Mouse (Mus musculus) liver, postnatal 0 days (tissue): ENCODE measurements around the gene Pmm1. TPM values are rescaled to one million over a fixed set of nuclear protein-coding genes. Genes with fewer than 3 reads are reported as not detected.

Experiments
- ATAC-seq: fragments of 200-750 bp; cut with Nextera tagmentation; 2 replicates; pipeline ENCODE4 v1.8.0; 2017; ENCODE audit warnings: mild to moderate bottlenecking, moderate library complexity
- DNase-seq: peaks from one replicate; pipeline ENCODE4 v3.0.0-alpha.2; 2016
- H3K27ac ChIP-seq: fragments of 300-500 bp; sonication (generic); 2 replicates; pipeline ENCODE4 v1.5.1; 2014; ENCODE audit warnings: antibody characterized with exemption, moderate library complexity, mild to moderate bottlenecking, low read depth
- H3K27me3 ChIP-seq: fragments of 300-500 bp; sonication (generic); 2 replicates; pipeline ENCODE4 v1.6.1; 2014; ENCODE audit warnings: low read length, control low read depth, mixed read lengths; ENCODE audit not compliant: insufficient read depth
- H3K36me3 ChIP-seq: fragments of 300-500 bp; sonication (generic); replicated peaks from 2 replicates; pipeline ENCODE4 v1.6.1; 2014; ENCODE audit warnings: mild to moderate bottlenecking, control low read depth, low read length, moderate library complexity, mixed read lengths; ENCODE audit not compliant: insufficient read depth
- H3K4me1 ChIP-seq: fragments of 300-500 bp; sonication (generic); 2 replicates; pipeline ENCODE4 v1.6.1; 2014; ENCODE audit warnings: antibody characterized with exemption, mild to moderate bottlenecking, control low read depth; ENCODE audit not compliant: insufficient read depth
- H3K4me2 ChIP-seq: fragments of 300-500 bp; sonication (generic); 2 replicates; pipeline ENCODE4 v1.6.1; 2014; ENCODE audit warnings: low read depth, mild to moderate bottlenecking, low read length, moderate library complexity, mixed read lengths
- H3K4me3 ChIP-seq: fragments of 300-500 bp; sonication (generic); 2 replicates; pipeline ENCODE4 v1.5.1; 2014; ENCODE audit warnings: low read depth, low read length
- H3K9ac ChIP-seq: fragments of 300-500 bp; sonication (generic); replicated peaks from 2 replicates; pipeline ENCODE4 v1.6.1; 2014; ENCODE audit warnings: mild to moderate bottlenecking, moderate library complexity
- H3K9me3 ChIP-seq: fragments of 300-500 bp; sonication (generic); 2 replicates; pipeline ENCODE4 v1.6.1; 2016; ENCODE audit warnings: mild to moderate bottlenecking, control low read depth, low read length, mixed read lengths
- CTCF ChIP-seq: sonication (generic); IDR thresholded peaks from 2 replicates; pipeline ENCODE4 v1.5.1; 2016; ENCODE audit warnings: antibody characterized with exemption, low read depth
- EP300 ChIP-seq: IDR thresholded peaks from 2 replicates; pipeline ENCODE4 v1.6.1; 2016; ENCODE audit warnings: antibody characterized with exemption, low read depth, mild to moderate bottlenecking
- WGBS: fragments of 180-500 bp; shearing (Covaris S2); extraction: QIAGEN DNeasy Blood & Tissue Kit; methylation state at CpG from one replicate; pipeline ENCODE4 v1.1.7; 2014; ENCODE audit not compliant: insufficient replicate concordance; 5-methylcytosine and 5-hydroxymethylcytosine counted together
- polyA plus RNA-seq: library from polyadenylated mRNA; unstranded; fragments of >200 nt; fragmentation: Nextera tagmentation; extraction: Ambion mirVana; gene quantifications from 2 replicates; pipeline ENCODE4 v1.2.1, GENCODE M21; 2015

Pmm1 gene
- polyA plus RNA-seq, 1 experiment from 2014 or later, result 10.1 TPM

DNA sequence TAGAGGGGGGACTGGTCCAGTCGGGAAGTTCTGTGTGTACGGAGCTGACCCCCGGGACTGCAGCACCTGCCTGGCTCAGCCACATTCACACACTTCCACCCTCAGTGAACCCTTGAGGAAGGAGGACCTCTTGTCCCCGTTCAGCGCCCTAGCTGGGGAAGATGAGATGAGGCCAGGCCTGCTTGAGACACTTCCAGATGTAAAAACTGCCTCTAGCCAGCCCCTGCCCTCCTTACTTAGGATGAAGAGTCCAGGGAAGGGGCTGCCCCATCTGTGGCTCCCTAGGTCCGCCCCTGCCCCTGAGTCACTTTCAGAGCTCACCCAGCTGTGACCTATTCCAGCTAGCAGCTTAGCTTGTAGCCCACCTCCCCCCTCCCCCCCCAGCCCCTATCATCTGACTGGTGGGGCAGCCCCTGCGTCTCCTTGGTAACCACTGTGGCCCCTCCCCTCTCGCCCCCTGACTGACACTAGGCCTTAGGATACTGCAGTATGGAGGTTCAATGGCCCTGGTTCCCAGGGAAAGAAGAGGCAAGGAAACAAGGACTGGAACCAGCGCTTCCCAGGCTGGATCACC is 17.5 kb downstream of the Pmm1 start:
- whole genome bisulfite sequencing, result 43% methylated on average over 9 of the region's 9 CpGs
- H3K36me3 ChIP-seq, result no peaks in the 10 kb centered on the region
- H3K4me3 ChIP-seq, result no peak overlapping the region
- H3K27ac ChIP-seq, result no peak overlapping the region
- H3K4me2 ChIP-seq, result no peak overlapping the region
- DNase-seq (no peak), ATAC-seq (no peak)
- no peaks in the 10 kb centered on the region for H3K9me3 ChIP-seq
- H3K27me3 ChIP-seq, result no peaks in the 10 kb centered on the region
- no peak overlapping the region for H3K9ac ChIP-seq
- no peaks in the 10 kb centered on the region for H3K4me1 ChIP-seq
- no peak for TF ChIP-seq CTCF
- no peak for TF ChIP-seq EP300

DNA sequence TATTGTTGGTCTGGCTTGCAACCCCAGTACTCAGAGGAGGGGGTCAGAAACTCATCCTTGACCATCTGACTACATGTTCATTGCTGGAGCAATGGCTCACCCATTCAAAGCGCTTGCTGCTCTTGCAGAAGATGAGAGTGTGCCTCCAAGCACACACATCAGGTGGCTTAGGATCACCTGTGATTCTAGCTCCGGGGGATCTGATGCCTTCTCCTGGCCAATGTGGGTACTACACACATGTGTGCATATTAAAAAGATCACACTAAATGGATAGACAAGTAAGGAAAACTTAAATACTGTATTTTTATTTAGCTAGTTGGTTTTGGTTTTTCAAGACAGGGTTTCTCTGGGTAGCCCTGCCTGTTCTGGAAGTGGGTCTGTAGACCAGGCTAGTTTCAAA is 19.7 kb downstream of the Pmm1 start:
- H3K9ac ChIP-seq, result no peak overlapping the region
- H3K36me3 ChIP-seq, result no peaks in the 10 kb centered on the region
- no peak overlapping the region for H3K4me3 ChIP-seq
- H3K27me3 ChIP-seq, result peaks cover 9% of the 10 kb centered on the region
- TF ChIP-seq CTCF (peak; percentile 42), EP300 (no peak)
- no peaks in the 10 kb centered on the region for H3K9me3 ChIP-seq
- WGBS, result 82% methylated on average over 2 of the region's 2 CpGs
- no peak overlapping the region for H3K27ac ChIP-seq
- H3K4me2 ChIP-seq, result no peak overlapping the region
- ATAC-seq (no peak), DNase-seq (no peak)
- H3K4me1 ChIP-seq, result peaks cover 3% of the 10 kb centered on the region; the same call in 1 of the 2 replicates

DNA sequence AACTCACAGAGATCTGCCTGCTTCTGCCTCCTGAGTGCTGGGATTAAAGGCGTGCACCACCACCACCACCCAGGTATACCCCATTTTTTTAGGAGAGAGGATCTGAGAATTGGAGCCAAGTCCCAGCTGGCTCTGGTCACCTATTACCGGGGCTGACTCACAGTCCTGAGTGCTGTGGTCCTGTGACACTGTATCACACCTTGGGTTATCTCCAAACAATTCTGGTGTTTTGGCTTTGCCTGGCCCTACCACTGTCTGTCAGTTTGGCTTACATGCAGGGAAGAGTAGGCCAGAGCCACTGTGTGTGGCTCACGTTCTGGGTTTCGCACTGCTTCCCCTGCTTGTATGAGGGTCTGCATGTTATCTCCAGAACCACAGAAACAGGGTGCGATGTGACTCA is 20.5 kb downstream of the Pmm1 start:
- H3K9ac ChIP-seq, result no peak overlapping the region
- peaks cover 3% of the 10 kb centered on the region; the same call in 1 of the 2 replicates for H3K4me1 ChIP-seq
- H3K4me3 ChIP-seq, result no peak overlapping the region
- WGBS, result 82% methylated on average over 5 of the region's 5 CpGs
- H3K36me3 ChIP-seq, result no peaks in the 10 kb centered on the region
- DNase-seq, result no peak
- no peak overlapping the region for H3K4me2 ChIP-seq
- H3K9me3 ChIP-seq, result no peaks in the 10 kb centered on the region
- peaks cover 9% of the 10 kb centered on the region for H3K27me3 ChIP-seq
- no peak for ATAC-seq
- H3K27ac ChIP-seq, result no peak overlapping the region
- TF ChIP-seq EP300 (no peak), CTCF (no peak)

DNA sequence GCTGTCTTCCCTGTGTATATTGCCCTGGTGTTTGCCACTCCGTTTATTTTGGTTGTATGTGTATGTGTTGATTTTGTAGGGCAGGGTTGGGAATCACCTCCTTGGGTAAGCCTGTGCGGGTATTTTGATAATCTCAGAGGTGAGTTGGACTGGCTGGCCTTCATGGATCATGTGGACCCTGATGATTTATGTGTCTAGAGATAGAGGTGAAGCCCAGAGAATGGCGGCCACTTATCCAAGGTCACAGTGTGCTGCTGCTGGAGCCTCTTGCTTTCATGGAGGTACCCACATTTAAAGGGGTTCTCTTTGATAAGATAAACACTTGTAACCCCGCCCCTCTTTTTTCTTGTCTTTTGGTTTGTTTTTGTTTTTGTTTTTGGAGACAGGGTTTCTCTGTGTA is 21.0 kb downstream of the Pmm1 start:
- DNase-seq, result no peak
- no peak for ATAC-seq
- Histone ChIP-seq H3K4me2 (no peak overlapping the region), H3K4me3 (no peak overlapping the region), H3K4me1 (peaks cover 3% of the 10 kb centered on the region; the same call in 1 of the 2 replicates), H3K27me3 (peaks cover 9% of the 10 kb centered on the region), H3K9me3 (no peaks in the 10 kb centered on the region), H3K27ac (no peak overlapping the region), H3K9ac (no peak overlapping the region), H3K36me3 (no peaks in the 10 kb centered on the region)
- WGBS, result 60% methylated on average over 4 of the region's 4 CpGs
- no peak for TF ChIP-seq EP300
- TF ChIP-seq CTCF, result no peak

DNA sequence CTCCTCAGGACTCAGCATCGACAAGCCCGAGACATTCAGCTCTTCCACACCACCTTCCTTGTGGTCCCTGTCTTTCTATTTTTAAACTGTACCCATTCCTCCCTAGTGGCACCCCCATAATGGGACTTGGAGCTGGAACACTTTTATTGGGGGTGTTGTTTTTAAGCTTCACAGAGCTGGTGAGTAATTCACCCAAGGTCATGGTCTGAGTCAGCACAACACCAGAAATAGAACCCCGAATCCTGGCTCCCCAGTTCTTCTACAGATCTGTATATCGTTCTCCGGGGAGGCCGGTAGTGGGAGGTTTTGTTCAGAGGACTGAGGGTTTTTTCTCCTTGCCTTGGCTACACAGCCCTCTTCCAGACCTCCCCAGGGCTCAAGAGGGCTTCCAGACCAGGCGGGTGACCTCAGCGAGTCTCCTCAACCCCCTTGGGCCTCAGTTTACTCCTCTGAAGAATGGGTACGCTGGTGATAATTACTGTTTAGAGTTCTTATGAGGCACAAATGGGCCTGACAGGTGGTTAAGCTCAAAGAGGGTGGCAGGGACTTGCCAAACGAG is 21.5 kb downstream of the Pmm1 start:
- ATAC-seq, result no peak
- Histone ChIP-seq H3K4me2 (no peak overlapping the region), H3K4me3 (no peak overlapping the region), H3K9ac (no peak overlapping the region), H3K27me3 (peaks cover 9% of the 10 kb centered on the region), H3K27ac (no peak overlapping the region), H3K36me3 (no peaks in the 10 kb centered on the region), H3K9me3 (no peaks in the 10 kb centered on the region), H3K4me1 (peaks cover 3% of the 10 kb centered on the region; the same call in 1 of the 2 replicates)
- no peak for TF ChIP-seq CTCF
- TF ChIP-seq EP300, result no peak
- WGBS, result 84% methylated on average over 10 of the region's 10 CpGs
- no peak for DNase-seq

DNA sequence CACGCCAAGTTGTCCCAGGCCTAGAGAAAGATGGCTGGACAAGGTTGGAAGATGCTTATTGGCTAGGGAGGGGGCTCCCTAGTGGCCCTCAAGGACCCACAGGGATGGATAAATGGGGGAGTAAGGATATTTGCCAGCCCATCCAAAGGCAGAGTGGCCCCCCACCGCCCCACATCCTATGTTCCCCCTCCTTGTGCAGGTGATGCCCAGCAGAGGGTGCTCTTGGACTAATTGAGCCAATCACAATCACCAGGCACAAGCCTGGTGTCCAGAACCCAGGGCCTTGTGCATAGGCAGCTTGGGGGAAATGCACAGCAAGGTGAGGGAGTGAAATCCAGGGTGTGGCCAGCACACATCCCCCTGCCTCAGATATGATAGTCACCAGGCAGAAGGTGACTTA is 22.5 kb downstream of the Pmm1 start:
- Histone ChIP-seq H3K9me3 (no peaks in the 10 kb centered on the region), H3K4me1 (peaks cover 6% of the 10 kb centered on the region; the same call in 1 of the 2 replicates), H3K36me3 (no peaks in the 10 kb centered on the region), H3K4me2 (no peak overlapping the region), H3K9ac (no peak overlapping the region), H3K4me3 (no peak overlapping the region), H3K27me3 (peaks cover 9% of the 10 kb centered on the region), H3K27ac (no peak overlapping the region)
- WGBS, result 34% methylated on average over 2 of the region's 2 CpGs
- ATAC-seq (no peak), DNase-seq (peak; percentile 57)
- TF ChIP-seq EP300 (no peak), CTCF (peak; percentile 75)
